Mouse (Mus musculus) testis, adult 2 months (tissue): ENCODE data around the gene Znrf1.

Experiments used
- CTCF ChIP-seq: fragments of 200-500 bp; IDR thresholded peaks from 2 replicates; pipeline ENCODE4 v1.5.1; 2012; ENCODE audit warnings: low read depth, mild to moderate bottlenecking, inconsistent platforms, low read length, moderate library complexity; ENCODE audit not compliant: control insufficient read depth, insufficient read depth, insufficient replicate concordance
- POLR2A ChIP-seq: fragments of 200-500 bp; IDR thresholded peaks from 2 replicates; pipeline ENCODE4 v1.6.1; 2012; ENCODE audit warnings: low read depth, mild to moderate bottlenecking, inconsistent platforms, low read length, moderate library complexity; ENCODE audit not compliant: control insufficient read depth

DNA sequence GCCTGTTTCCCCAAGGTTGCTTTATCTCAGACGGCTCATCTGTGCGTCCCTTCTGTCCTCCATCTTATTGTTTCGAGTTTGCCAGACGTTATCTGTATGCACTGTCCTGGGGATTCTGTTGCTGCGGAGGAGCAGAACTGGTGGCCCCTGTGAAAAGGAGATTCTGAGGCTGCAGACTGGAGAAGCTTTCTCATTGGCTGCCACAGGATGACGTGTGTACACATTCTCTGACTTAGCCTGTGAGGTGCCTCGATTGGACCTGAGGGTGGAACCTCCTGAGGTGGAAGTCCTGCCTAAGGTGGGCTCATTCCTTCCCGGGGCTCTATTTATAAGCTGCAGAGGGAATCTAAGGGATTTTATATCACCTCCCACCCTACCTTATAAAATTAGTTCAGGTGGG, 37.7 kb downstream of the Znrf1 start:
- TF ChIP-seq CTCF (no peak), POLR2A (no peak; the same call in 1 of the 2 replicates)
